Mouse (Mus musculus) intestine, postnatal 0 days (tissue): ENCODE results near the gene Scnn1g. TPM values are rescaled to one million over a fixed set of nuclear protein-coding genes. Genes with fewer than 3 reads are reported as not detected.

Experiments used
- ATAC-seq: fragments of 200-750 bp; cut with Nextera tagmentation; 2 replicates; pipeline ENCODE4 v1.8.0; 2017; ENCODE audit warnings: mild to moderate bottlenecking, moderate TSS enrichment, moderate library complexity
- H3K27ac ChIP-seq: fragments of 300-500 bp; sonication (generic); 2 replicates; pipeline ENCODE4 v1.5.1; 2014; ENCODE audit warnings: mild to moderate bottlenecking, low read depth, low read length, moderate library complexity
- H3K27me3 ChIP-seq: fragments of 300-500 bp; sonication (generic); replicated peaks from 2 replicates; pipeline ENCODE4 v1.6.1; 2014; ENCODE audit warnings: low read length, mixed read lengths; ENCODE audit not compliant: control insufficient read depth, insufficient read depth
- H3K36me3 ChIP-seq: fragments of 300-500 bp; sonication (generic); 2 replicates; pipeline ENCODE4 v1.6.1; 2014; ENCODE audit warnings: mild to moderate bottlenecking, moderate library complexity; ENCODE audit not compliant: control insufficient read depth, insufficient read depth
- H3K4me1 ChIP-seq: fragments of 300-500 bp; sonication (generic); replicated peaks from 2 replicates; pipeline ENCODE4 v1.6.1; 2014; ENCODE audit warnings: antibody characterized with exemption, low read length, mixed read lengths; ENCODE audit not compliant: control insufficient read depth, insufficient read depth
- H3K4me2 ChIP-seq: fragments of 300-500 bp; sonication (generic); replicated peaks from 2 replicates; pipeline ENCODE4 v1.6.1; 2014; ENCODE audit warnings: low read depth, mild to moderate bottlenecking, moderate library complexity
- H3K4me3 ChIP-seq: fragments of 300-500 bp; sonication (generic); 2 replicates; pipeline ENCODE4 v1.5.1; 2014; ENCODE audit warnings: low read depth, low read length
- H3K9ac ChIP-seq: fragments of 300-500 bp; sonication (generic); 2 replicates; pipeline ENCODE4 v1.6.1; 2014; ENCODE audit warnings: mild to moderate bottlenecking, low read depth, low read length
- H3K9me3 ChIP-seq: fragments of 300-500 bp; sonication (generic); 2 replicates; pipeline ENCODE4 v1.6.1; 2016; ENCODE audit warnings: mixed run types; ENCODE audit not compliant: control insufficient read depth
- CTCF ChIP-seq: sonication (generic); IDR thresholded peaks from 2 replicates; pipeline ENCODE4 v1.5.1; 2016; ENCODE audit warnings: low read depth, mild to moderate bottlenecking, control low read depth, antibody characterized with exemption, moderate library complexity
- WGBS: fragments of 180-500 bp; shearing (Covaris S2); extraction: QIAGEN DNeasy Blood & Tissue Kit; methylation state at CpG from one replicate; pipeline ENCODE4 v1.1.7; 2014; 5-methylcytosine and 5-hydroxymethylcytosine counted together
- polyA plus RNA-seq: library from polyadenylated mRNA; unstranded; fragments of >200 nt; fragmentation: Nextera tagmentation; extraction: Ambion mirVana; gene quantifications from 2 replicates; pipeline ENCODE4 v1.2.1, GENCODE M21; 2015

Scnn1g gene
- polyA plus RNA-seq, 1 experiment from 2014 or later, result 0.57 TPM

GRCm38 (mm10) chr7:121699218-121699617 is 35.1 kb upstream of the Scnn1g start:
- no peak for TF ChIP-seq CTCF
- H3K9me3 ChIP-seq, result no peaks in the 10 kb centered on the region
- H3K36me3 ChIP-seq, result no peaks in the 10 kb centered on the region
- H3K4me1 ChIP-seq, result no peaks in the 10 kb centered on the region
- no peak overlapping the region for H3K9ac ChIP-seq
- no peak overlapping the region for H3K4me3 ChIP-seq
- no peak for ATAC-seq
- no peaks in the 10 kb centered on the region for H3K27me3 ChIP-seq
- no peak overlapping the region for H3K4me2 ChIP-seq
- no peak overlapping the region for H3K27ac ChIP-seq

DNA sequence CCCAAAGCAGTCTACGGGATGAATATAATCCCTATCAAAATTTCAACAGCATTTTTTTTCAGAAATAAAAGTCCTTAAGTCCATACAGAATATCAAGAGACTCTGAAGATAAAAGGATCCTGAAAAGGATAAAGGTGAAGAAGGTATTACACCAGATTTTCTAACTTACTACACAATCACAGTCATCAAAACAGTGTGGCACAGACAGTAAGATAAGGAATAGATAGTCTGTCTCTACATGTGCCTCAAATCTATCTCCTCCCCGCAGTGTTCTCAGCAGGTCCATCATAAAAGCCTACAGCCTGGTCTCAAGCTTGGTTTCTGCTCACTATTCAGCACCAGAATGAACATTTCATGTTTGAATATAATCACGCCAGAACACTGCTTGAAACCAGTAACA is 33.8 kb upstream of the Scnn1g start:
- TF ChIP-seq CTCF, result no peak
- no peaks in the 10 kb centered on the region for H3K36me3 ChIP-seq
- H3K4me2 ChIP-seq, result no peak overlapping the region
- no peak overlapping the region for H3K4me3 ChIP-seq
- 76% methylated on average over 3 of the region's 3 CpGs for WGBS
- H3K27me3 ChIP-seq, result no peaks in the 10 kb centered on the region
- no peaks in the 10 kb centered on the region for H3K9me3 ChIP-seq
- no peak overlapping the region for H3K27ac ChIP-seq
- H3K4me1 ChIP-seq, result no peaks in the 10 kb centered on the region
- no peak for ATAC-seq
- no peak overlapping the region for H3K9ac ChIP-seq

GRCm38 (mm10) chr7:121701983-121702382 is 32.3 kb upstream of the Scnn1g start:
- Histone ChIP-seq H3K9ac (no peak overlapping the region), H3K27ac (no peak overlapping the region), H3K4me2 (no peak overlapping the region), H3K27me3 (no peaks in the 10 kb centered on the region), H3K4me3 (no peak overlapping the region), H3K36me3 (no peaks in the 10 kb centered on the region), H3K9me3 (no peaks in the 10 kb centered on the region), H3K4me1 (0 out of 2 replicates have a peak, but pooled peaks cover 3% of the 10 kb centered on the region)
- WGBS, result 66% methylated on average over 6 of the region's 6 CpGs
- no peak for TF ChIP-seq CTCF
- ATAC-seq, result no peak

DNA sequence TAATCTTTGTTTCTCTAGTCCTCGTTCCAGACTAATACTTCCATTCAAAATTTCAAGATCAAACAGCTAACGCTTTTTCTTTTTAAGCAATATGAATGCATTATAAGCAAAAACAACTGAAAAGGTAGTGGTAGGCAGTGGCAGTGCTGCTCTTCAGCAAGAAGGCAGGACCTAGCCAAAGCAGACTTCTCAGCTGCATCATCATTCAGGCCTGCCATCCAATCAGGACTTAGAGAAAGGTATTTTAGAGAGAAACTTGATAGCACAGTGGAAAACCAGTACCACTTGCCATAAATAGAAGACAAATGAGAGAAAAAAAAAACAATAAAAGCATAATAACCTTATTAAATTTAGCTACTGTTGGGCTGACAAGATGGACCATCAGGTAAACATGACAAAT is 29.2 kb upstream of the Scnn1g start:
- no peak for ATAC-seq
- Histone ChIP-seq H3K27me3 (no peaks in the 10 kb centered on the region), H3K4me1 (peaks cover 3% of the 10 kb centered on the region; the same call in 1 of the 2 replicates), H3K4me2 (no peak overlapping the region), H3K36me3 (no peaks in the 10 kb centered on the region), H3K27ac (no peak overlapping the region), H3K9me3 (no peaks in the 10 kb centered on the region), H3K4me3 (no peak overlapping the region), H3K9ac (no peak overlapping the region)
- no peak for TF ChIP-seq CTCF
- WGBS, result 92% methylated on average over 2 of the region's 2 CpGs

DNA sequence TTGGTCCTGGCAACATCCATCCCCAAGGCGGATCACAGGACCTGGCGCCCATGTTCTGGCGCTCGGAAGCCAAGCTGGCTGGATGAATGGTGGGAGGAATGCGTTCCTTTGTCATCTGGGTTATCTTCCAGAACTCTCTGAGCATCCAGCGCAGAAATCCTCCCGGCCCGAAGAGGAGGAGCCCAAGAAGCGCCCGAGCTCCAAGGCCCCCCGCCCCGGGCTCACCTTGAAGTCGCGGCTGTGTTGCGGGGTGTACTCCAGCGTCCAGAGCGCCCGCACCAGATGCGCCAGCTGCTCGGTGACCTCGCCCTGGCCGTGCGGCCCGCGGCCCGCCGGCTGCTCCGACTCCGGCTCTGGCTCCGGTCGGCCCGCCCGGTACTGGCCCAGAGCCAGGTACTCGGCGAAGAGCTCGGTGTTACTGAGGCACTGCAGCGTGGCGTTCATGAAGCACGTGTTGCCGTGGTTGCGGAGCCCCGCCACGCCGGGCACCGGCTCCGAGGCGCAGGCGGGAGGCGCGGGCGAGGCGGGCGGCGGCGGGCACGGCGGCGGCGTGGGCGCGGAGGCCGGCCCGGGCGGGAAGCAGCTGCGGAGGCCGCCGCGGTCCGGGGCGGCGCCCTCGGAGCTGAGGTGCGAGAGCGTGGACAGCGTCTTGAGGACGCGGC is 27.7 kb upstream of the Scnn1g start:
- no peaks in the 10 kb centered on the region for H3K27me3 ChIP-seq
- ATAC-seq, result peak; percentile 40
- H3K4me1 ChIP-seq, result peaks cover 3% of the 10 kb centered on the region; the same call in 1 of the 2 replicates
- no peaks in the 10 kb centered on the region for H3K36me3 ChIP-seq
- H3K9me3 ChIP-seq, result no peaks in the 10 kb centered on the region
- 1% methylated on average over 62 of the region's 77 CpGs for WGBS
- H3K27ac ChIP-seq, result no peak overlapping the region; the same call in 1 of the 2 replicates
- peak overlapping the region; percentile 99 for H3K4me2 ChIP-seq
- H3K4me3 ChIP-seq, result peak overlapping the region; percentile 80
- TF ChIP-seq CTCF, result no peak
- H3K9ac ChIP-seq, result peak overlapping the region; percentile 57

- Histone ChIP-seq H3K9me3 (no peaks in the 10 kb centered on the region), H3K36me3 (no peaks in the 10 kb centered on the region), H3K4me3 (peak within 1 kb of the TSS; percentile 80), H3K9ac (peak within 1 kb of the TSS; percentile 57), H3K4me2 (peak within 1 kb of the TSS; percentile 99), H3K27ac (no peak within 1 kb of the TSS; the same call in 1 of the 2 replicates), H3K4me1 (peaks cover 3% of the 10 kb centered on the region; the same call in 1 of the 2 replicates), H3K27me3 (no peaks in the 10 kb centered on the region)
- no peak for TF ChIP-seq CTCF
- peak; percentile 97 for ATAC-seq
- under 1% methylated on average over 64 of the region's 82 CpGs for WGBS
Measured at GRCm38 (mm10) chr7:121707073-121707667, 27.1 kb upstream of the Scnn1g start, which contains the start of gene Usp31. Gene Usp31 (minus strand): TSS chr7:121707253.
